Mouse (Mus musculus) mouse embryonic stem cell (cell line): ENCODE measurements around the gene Paqr7.

Experiments used
- in situ Hi-C, 2 experiments: fragments of 300-500 bp; cut with MboI; formaldehyde crosslinking; loops; 1 replicate in 1 of 2; 3 replicates in 1 of 2; pipeline ENCODE4 v1.14.3; 2019 to 2020; ENCODE audit warnings: low sequenced_read_pairs in 2 of 2, low pct_unique_long_range_greater_than_20kb in 1 of 2, mixed read lengths in 1 of 2; ENCODE audit not compliant: unreplicated experiment in 1 of 2

Paqr7 gene

DNA sequence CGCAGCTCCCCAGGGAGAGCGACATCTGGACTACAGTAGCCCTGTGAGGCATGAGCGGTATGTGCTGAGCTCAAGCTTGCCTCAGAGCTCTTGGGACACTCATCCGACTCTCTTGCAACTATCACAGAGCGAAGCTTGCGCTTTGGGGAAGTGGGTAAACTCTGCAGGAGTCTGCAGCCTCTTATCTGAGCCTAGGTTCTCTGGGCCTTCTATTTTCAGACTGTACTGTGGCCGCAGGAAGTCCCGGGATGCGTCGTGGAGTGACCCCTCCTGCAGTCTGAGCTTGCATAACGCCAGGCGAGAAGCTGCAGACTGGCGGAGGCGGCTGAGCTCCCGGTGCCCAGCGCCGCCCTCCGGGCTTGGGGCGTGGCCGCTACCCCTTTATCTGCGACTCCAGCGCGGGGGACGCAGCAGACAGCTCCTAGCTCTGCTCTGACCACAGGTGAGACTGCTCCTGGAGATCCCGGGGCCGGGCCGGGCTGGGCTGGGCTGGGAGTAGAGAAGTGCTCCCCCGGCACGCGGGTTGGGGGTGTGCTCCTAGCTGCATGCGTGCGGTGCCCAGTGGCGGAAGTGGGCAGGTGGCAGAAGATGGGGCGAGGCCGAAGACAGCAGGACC lies at the start of gene Paqr7:
Paqr7 (plus strand) TSS at position 103 of the 616 bp plus-strand sequence.
- in situ Hi-C loops, result no loop called here

DNA sequence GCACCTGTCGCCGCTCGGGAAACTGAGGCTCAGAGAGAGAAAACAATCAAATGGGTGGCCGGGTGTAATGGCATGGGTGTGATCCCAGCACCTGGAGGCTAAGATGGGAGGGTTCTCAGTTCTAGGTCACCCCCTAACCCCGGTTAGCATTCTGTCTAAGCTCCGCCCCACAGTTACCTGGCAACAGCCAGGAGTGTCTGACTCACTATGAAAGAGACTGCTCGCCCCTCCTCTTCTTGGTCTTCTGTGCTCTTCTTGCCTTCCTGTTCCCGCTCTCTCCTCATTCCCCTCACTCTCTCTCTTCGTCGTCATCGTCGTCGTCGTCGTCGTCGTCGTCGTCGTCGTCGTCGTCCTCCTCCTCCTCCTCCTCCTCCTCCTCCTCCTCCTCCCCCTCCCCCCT lies 48.5 kb upstream of the Paqr7 start:
- in situ Hi-C loops, result no loop called here

DNA sequence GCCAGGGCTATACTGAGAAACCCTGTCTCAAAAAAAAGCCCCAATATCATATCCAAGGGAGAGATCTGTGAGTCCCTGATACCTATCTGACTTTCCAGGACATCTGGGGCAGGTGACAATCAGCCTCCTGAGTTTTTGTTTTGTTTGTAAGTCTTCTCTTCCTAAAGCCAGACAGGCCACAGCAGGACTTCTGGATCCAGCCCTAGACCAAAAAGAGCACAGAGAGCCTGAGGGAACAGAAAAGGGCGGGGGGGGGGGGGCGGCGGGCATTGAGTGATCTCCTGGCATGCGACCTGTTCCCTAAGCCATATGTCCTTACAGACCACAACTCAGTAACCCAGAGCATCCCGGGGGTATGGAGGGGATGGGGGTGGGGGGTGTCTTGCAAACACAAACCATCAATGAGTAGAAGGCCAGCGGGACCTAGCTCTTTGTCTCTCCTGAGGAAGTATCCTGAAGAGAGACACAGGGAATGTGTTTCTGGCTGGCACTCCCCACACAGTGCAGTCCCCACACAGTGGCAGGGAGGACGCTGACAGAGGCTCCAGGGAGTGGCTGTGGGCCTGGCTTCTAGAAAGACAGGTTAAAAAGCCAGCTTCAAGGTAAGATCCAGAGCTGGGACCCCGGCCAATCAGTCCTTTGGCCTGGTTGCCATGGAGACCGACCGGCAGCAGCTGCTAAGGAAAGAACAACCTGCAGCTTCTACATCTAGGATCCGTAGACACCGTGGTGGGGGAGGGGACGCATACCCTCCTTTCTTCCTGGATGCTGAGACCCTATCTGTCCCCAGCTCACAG lies 46.7 kb upstream of the Paqr7 start:
- in situ Hi-C loops, result no loop called here

DNA sequence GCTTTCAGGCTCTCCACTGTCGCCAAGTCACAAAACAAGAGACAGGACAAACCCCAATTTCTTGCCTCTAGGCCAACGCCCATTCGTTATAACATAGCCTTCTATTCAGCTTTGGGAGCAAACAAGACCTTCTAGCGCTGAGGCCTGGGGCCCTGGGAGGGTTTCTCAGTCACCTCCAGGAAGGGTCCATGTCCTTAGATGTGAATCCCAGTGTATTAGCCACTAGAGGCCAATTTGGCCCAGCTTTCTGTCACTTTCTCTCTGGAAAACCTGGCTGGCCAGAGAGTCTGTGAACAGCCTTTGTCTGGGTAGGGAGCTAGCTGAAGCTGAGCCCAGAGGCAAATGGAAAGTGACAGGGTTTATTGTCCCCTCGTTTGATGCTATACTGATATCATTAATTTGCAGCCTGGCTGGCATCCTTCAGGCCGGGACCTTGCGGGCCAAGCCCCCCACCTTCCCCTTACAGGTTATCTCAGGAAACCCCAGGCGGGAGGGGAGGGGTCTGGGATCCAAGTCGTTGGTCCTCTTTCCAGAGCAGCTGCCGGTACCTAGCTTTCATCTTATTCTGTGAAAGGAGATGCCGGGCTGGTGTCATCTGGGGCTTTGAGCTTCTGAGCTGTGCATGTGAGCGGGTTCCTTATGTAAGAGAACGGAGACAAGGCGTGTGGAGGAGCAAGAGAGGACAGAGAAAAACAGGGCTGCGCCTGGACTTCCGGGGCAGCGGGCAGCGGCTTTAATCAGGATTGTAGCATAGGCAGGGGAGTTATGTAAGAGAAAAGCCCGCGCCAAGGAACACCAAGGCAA lies 45.9 kb upstream of the Paqr7 start:
- in situ Hi-C loops, result no loop called here

DNA sequence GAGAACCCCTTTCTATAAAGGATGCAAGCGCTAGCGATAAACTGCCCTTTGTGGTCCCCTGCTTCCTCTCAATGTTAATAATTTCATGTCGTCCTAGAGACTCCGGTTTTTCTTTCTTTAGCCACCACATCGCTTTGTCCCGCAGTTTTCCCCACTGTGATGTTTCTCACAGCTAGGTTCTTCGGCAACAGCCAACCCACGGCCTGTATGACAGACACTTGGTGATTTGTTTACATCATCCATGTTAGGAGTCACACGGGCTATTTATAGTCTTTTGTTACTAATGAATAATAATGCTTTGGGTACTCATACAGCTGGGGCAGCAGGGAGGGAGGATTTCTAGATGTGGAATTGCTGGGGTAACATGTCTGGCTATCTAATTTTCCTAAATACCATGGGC lies 45.0 kb upstream of the Paqr7 start:
- in situ Hi-C loops, result no loop called here

DNA sequence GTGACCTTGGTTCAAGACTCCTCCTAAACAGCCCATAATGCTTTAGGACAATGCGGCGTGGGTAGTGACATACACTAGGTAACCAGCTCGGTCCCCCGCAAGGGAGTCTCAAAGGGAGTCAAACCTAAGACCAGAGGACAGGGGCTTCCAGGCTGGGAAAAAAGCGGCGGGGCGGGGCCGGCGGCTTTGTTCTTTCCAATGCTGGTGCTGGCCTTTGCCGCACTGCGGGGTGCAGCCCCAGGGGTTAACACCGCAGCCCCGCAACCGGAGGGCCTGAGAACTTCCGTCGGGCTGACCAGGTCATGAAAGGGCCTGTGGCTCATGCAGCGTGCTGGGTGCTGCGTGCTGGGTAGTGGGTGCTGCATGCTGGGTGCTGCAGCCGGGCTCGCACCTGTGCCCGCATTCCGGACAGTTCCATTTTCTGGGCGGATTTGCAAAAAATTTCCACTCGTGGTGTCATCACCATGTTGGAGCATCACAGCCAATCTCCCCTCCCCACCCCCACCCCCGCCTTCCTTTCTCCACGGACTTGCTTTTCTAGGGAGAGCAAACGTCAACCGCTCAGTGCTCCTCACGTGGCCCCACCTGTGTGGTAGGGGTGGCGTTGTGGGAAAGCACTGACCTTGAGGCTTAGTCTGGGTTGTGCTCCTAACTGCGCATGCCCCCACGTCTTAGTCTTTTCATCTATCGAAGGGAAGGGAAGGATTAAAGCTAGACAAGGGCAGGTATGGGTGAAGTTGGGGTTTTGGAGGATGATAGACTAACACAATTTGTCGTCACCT lies 42.7 kb upstream of the Paqr7 start:
- in situ Hi-C loops, result no loop called here

DNA sequence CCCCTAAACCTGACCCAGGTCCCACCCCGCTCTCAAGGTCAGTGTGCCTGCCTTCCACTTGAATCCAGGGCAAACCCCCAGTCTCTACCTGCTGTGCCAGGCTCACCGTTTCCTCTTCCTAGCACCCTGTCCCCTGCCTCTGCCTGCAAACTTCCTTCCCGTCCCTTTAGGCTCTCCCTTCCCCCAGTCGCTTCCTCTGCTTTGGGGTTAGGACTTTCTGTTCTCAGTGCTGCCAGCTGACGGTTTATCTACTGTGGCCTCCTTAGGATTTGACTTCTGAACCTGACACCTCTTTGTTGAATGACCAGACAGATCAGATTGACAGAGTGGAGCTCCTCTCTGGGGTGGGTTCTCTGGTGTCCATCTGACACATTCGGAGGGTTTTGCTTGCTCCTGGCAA lies 41.2 kb upstream of the Paqr7 start:
- in situ Hi-C loops, result loop anchor here in 1 of 2 experiments (5.0 kb wide), 1 partner anchor 38 kb away; no protein-coding TSS in a partner anchor

DNA sequence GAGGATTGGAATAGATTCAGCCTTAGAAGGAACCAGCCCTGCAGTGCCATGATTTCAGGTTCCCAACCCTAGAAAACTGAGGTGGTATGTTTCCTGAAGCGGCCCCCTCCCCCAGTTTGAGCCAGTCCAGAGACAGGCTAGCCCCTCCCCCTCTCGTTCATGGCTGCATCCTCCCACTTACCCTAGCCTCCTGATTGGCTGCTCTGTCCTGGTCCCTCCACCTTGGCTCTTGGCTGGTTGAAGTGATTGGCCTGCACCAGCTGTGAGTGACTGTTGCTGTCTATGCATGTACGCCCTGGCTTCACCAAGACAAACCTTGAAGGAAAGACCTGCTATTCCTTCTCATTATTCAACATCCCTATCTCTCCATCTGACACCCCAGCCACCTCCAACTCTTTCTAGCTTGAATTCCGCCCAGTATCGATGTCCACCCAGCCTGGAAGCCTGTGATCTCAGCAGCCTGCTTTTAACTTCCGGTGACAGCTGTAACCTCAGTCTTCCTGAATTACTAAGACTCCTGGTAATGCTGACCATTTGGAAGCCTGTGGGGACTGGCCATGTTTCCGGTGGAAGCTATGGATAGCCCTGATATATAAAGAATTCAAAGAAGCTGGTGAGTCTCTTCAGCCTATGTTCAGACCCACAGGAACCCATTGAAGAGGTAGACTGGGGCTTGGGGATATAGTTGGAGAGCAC lies 39.2 kb upstream of the Paqr7 start:
- in situ Hi-C loops, result loop anchor here in 1 of 2 experiments (5.0 kb wide), 1 partner anchor 40 kb away; no protein-coding TSS in a partner anchor

DNA sequence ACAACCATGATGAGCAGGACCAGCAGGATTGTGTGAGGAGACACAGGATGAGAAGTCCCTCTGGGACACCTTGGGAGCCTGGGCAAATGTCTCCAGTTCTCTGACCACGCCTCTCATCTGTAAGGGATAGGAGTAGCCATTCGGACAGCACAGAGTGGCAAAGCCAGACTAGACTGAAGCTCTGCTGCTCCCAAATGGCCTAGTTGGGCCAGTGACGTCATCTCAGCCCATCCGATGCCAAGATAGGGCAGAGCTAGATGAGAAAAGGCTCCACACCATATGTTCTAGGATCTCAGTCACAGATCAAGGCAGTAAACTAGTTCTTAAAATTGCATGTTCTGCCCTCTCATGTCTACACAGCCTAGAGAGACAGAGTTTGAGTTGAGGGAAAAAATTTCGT lies 37.6 kb upstream of the Paqr7 start:
- in situ Hi-C loops, result loop anchor here in 1 of 2 experiments (5.0 kb wide), 1 partner anchor 42 kb away; no protein-coding TSS in a partner anchor

DNA sequence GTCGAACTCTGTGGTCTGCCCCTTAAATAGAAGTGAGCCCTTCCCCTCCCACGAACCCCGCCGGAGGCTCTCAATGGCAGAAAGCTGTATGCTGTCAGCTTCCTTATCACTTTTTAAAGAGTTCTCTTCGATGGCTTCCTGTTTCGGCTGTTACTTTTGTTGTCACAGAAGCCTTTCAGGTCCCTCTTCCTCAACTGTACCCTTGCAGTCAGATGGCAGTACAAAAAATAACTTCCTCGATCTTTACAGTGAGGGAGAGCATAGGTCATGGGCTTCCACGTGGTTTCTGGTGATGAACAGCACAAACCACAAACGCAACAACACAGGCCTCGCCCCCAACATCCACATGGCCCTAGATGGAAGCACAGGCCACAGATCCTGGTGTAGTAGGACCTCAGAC lies 36.2 kb upstream of the Paqr7 start:
- in situ Hi-C loops, result no loop called here

DNA sequence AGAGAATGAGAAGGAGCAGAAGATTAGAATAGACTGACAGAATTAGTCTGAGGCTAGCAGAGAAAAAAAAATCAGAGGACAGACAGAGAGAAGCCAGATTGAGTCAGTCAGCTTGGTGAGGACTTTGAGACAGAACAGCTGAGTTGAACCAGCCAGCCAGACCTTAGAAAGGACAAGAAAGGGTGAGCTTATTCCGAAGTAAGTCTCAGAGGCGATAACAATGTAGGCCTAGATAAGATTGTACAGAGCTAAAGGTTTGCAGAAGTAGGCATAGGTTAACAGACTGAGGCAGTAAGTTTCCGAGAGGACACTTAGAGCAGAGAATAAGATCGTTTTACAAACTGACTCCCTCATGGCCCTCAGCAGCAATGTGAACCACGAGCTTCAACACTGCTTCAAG lies 35.2 kb upstream of the Paqr7 start:
- in situ Hi-C loops, result no loop called here

DNA sequence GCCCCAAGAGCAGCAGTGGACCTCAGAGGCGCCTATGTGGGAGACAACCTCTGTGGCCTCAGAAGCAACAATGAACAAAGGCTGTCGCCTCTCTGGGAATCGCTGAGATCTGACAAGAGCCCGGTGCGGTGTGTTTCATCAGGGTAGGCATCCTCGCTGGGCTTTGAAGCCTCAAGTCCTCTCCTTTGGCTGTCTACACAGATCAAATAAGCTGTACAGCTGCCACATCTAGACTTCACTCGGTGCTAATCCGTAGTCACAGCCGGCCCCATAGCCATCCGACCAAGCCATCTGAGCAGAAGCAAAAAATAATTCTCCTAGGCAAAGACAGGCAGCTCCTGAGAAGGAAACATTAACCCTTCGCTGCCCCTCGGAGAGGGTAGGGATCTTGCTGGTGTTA lies 30.7 kb upstream of the Paqr7 start:
- in situ Hi-C loops, result no loop called here

DNA sequence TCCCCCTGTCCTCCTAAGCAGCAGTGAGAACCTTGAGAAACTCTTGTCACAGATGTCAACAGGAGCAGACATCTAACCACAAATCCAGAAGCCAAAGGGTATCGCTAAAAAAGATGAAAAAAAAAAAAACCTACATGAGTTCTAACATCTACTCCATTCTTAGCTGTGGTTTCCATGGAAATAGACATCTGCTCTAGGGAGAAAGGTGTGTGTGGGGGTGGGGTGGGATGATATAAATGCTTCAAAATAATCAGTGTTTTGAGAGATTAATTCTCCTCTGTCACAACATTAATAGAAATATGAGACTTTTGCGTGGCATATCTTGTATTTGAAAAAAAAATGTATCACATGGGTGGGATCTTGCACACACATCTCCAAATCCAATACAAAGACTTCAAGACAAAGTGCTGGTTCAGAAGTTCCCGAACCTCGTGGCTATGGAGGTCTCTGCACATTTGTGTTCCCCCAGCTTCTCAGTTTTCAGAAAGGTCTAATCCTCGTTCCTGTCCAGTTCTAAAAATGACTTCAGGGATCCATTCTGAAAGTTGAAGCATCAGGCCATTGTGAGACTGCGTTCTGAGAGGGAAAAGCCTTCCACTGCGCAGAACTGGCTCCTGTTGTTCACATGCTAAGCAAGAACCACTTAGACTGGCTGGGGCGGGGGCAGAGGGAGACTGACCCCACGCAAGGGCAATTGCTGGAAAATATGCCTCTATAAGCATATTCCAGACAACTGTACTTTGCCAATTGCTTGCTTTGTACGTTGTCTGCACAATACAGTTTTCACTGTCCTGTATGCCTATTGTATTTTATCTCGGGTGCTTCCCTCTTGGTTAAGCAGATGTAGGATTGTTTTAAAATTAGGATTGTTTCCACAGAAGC lies 29.9 kb upstream of the Paqr7 start:
- in situ Hi-C loops, result no loop called here

DNA sequence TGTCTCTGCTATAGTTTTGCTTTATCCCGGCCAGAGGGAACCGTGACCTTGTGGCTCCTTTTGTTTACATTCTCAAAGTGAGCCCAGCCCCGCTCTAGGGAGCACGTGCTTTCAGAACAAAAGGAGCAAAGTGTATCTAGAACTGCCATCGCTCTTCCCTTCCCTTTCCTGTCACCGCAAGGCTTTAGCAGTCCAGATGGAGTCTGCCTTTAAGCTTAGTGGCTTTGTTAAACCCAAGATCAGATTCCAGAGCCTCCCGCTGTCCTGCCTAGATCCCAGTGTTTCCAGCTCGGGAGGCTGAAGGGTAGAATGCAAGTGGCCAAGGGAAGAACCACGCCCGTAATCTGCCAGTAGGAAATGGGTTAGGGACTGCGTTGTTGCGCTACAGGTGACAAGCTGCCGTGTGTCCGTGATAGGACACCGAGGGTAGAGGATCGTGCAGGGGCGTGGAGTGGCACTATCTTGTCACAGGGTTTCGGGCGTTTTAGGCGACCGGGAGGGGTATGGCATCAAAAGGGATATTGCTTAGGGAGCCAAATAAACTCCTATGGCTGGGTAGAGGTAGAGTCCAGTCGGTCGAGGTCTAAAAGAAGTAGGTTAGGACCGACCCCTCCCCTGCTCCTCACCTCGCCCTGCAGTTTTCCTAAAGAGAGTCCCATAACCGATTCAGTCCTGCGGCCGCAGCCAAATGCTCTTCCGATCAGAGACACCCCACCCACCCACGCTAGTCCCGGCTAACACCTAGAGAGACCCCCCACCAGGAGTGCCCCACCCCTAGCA lies 28.9 kb upstream of the Paqr7 start:
- in situ Hi-C loops, result no loop called here

DNA sequence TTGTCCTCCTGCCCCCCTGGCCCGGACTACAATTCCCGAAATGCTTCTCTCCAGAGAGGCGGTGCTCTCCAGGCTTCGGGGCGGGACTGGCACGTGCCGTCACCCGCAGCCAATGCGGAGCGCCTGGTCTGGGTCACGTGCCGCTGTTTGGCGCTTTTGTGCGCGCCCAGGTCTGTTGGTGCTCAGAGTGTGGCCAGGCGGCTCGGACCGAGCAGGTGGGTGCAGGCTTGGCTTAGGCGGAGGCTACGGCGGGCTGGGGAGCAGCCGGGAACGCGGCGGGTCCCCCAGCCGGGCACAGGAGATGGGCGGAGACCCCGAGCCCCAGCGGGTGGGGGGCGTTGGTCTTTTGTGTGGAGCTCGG lies 28.3 kb upstream of the Paqr7 start, which contains the start of gene Stmn1:
Stmn1 (plus strand) TSS at position 106 of the 361 bp plus-strand sequence.
- in situ Hi-C loops, result no loop called here

DNA sequence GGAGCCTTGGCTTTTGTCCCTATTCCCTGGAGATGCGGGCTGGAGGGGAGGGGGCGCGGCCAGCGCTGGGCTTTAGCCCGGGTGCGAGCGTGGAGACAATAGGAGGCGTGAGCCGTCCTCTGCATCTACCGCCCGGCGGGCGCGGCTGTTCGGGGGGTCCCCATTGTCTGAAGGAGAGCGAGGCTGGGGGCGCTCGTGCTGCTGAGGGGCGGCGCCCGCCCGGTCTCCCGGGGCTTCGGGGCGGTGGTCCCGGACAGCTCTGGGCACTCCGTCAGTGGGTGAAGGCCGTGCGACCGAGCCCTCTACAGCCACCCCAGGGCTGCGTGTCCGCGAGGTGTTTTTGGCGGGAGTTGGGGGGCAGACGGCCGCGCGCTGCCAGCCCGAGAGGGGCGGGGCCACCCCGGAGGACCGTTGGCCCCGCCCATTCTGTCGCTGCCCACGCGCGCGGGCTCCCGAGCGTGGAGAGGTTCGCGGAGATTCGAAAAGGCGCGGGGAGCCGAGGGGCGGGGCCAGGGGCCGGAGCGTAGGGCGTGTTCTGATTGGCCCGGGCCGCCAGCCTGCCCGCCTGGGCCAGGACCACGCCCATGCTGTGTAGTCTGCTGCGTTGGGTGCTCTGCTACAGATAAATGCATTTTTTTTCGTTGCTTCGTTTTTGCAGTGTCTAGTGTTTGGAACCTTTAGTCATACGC lies 27.8 kb upstream of the Paqr7 start:
- in situ Hi-C loops, result no loop called here
